Mouse (Mus musculus) CH12.LX (cell line): ENCODE measurements around the gene Ttyh3. TPM values are rescaled to one million over a fixed set of nuclear protein-coding genes. Genes with fewer than 3 reads are reported as not detected.
"Not testable (repeated sequence)": the region's sequence is repeated elsewhere in the genome, so short reads cannot be mapped to it uniquely, and the experiment has no call there.

ENCODE experiments used
- DNase-seq: peaks from one replicate; pipeline ENCODE4 v3.0.0-alpha.2; 2013; ENCODE audit errors: extremely low read depth
- H3K27ac ChIP-seq: 2 replicates; pipeline ENCODE4 v1.5.1; 2012; ENCODE audit warnings: low read depth, mild to moderate bottlenecking, control low read depth, moderate library complexity; ENCODE audit not compliant: insufficient read depth
- H3K27me3 ChIP-seq: replicated peaks from 2 replicates; pipeline ENCODE3; 2012; ENCODE audit warnings: inconsistent platforms
- H3K36me3 ChIP-seq, 2 experiments: replicated peaks in 1 of 2; 2 replicates each; pipeline versions ENCODE3 to v1.6.1; 2012; ENCODE audit warnings: inconsistent platforms in 1 of 2, low read length in 1 of 2, mild to moderate bottlenecking in 1 of 2, mixed read lengths in 1 of 2, moderate library complexity in 1 of 2; ENCODE audit not compliant: control insufficient read depth in 1 of 2, insufficient read depth in 1 of 2
- H3K4me1 ChIP-seq, 2 experiments: 2 replicates each; pipeline ENCODE4 v1.6.1; 2012; ENCODE audit warnings: inconsistent platforms in 1 of 2, moderate library complexity in 1 of 2; ENCODE audit not compliant: insufficient read depth in 2 of 2, control insufficient read depth in 1 of 2
- H3K4me2 ChIP-seq: 2 replicates; pipeline ENCODE4 v1.6.1; 2012; ENCODE audit warnings: low read depth, mild to moderate bottlenecking, control low read depth; ENCODE audit not compliant: poor library complexity, insufficient read depth, severe bottlenecking
- H3K4me3 ChIP-seq, 3 experiments: fragments of 150-350 bp in 1 of 3; sonication (generic) in 1 of 3; replicated peaks in 1 of 3; 2 replicates each; pipeline versions ENCODE3 to v1.5.1; 2011 to 2012; ENCODE audit warnings: low read depth in 2 of 3, low read length in 2 of 3, mild to moderate bottlenecking in 2 of 3, moderate library complexity in 2 of 3, control low read depth in 1 of 3, improper control_type of control experiment in 1 of 3, inconsistent platforms in 1 of 3, mixed read lengths in 1 of 3; ENCODE audit not compliant: poor library complexity in 1 of 3
- H3K79me2 ChIP-seq: replicated peaks from 2 replicates; pipeline ENCODE4 v1.6.1; 2012; ENCODE audit warnings: mild to moderate bottlenecking, moderate library complexity; ENCODE audit not compliant: control insufficient read depth, poor library complexity, insufficient read depth, severe bottlenecking; ENCODE audit errors: extremely low read depth
- H3K9ac ChIP-seq: 2 replicates; pipeline ENCODE4 v1.6.1; 2012; ENCODE audit warnings: low read depth, mild to moderate bottlenecking, control low read depth, moderate library complexity; ENCODE audit not compliant: insufficient read depth
- H3K9me3 ChIP-seq: replicated peaks from 2 replicates; pipeline ENCODE3; 2012; ENCODE audit warnings: low read length, inconsistent platforms, mixed read lengths
- ELF1 ChIP-seq: IDR thresholded peaks from 2 replicates; pipeline ENCODE4 v1.6.1; 2014; ENCODE audit warnings: low read depth, mild to moderate bottlenecking, inconsistent platforms, low read length, improper control_type of control experiment
- EP300 ChIP-seq: IDR thresholded peaks from 2 replicates; pipeline ENCODE4 v1.6.1; 2011; ENCODE audit warnings: low read length, improper control_type of control experiment
- GABPA ChIP-seq: IDR thresholded peaks from 2 replicates; pipeline ENCODE4 v1.6.1; 2012; ENCODE audit warnings: low read depth, low read length, improper control_type of control experiment, inconsistent platforms; ENCODE audit not compliant: insufficient replicate concordance
- HCFC1 ChIP-seq: IDR thresholded peaks from 2 replicates; pipeline ENCODE4 v1.6.1; 2012; ENCODE audit warnings: low read depth, mild to moderate bottlenecking, inconsistent platforms, low read length, improper control_type of control experiment
- IRF4 ChIP-seq: IDR thresholded peaks from 2 replicates; pipeline ENCODE4 v1.6.1; 2014; ENCODE audit warnings: low read depth, mild to moderate bottlenecking, inconsistent platforms, low read length, improper control_type of control experiment
- JUN ChIP-seq: IDR thresholded peaks from 2 replicates; pipeline ENCODE4 v1.6.1; 2011; ENCODE audit warnings: low read depth, mild to moderate bottlenecking, low read length, improper control_type of control experiment, moderate library complexity; ENCODE audit not compliant: insufficient read depth
- MAX ChIP-seq: IDR thresholded peaks from 2 replicates; pipeline ENCODE4 v1.6.1; 2011; ENCODE audit warnings: low read length, improper control_type of control experiment
- MAZ ChIP-seq: IDR thresholded peaks from 2 replicates; pipeline ENCODE4 v1.6.1; 2012; ENCODE audit warnings: low read depth, mild to moderate bottlenecking, inconsistent platforms, low read length, improper control_type of control experiment, moderate library complexity
- NRF1 ChIP-seq: IDR thresholded peaks from 2 replicates; pipeline ENCODE4 v1.6.1; 2014; ENCODE audit warnings: low read depth, mild to moderate bottlenecking, inconsistent platforms, low read length, improper control_type of control experiment, moderate library complexity
- POLR2AphosphoS2 ChIP-seq: IDR thresholded peaks from 2 replicates; pipeline ENCODE4 v1.6.1; 2011; ENCODE audit warnings: low read depth, low read length, improper control_type of control experiment
- RAD21 ChIP-seq: IDR thresholded peaks from 2 replicates; pipeline ENCODE4 v1.6.1; 2011; ENCODE audit warnings: low read depth, mild to moderate bottlenecking, low read length, improper control_type of control experiment, moderate library complexity
- SMC3 ChIP-seq: IDR thresholded peaks from 2 replicates; pipeline ENCODE4 v1.6.1; 2011; ENCODE audit warnings: low read depth, low read length, improper control_type of control experiment
- TCF12 ChIP-seq: IDR thresholded peaks from 2 replicates; pipeline ENCODE4 v1.6.1; 2014; ENCODE audit warnings: low read depth, mild to moderate bottlenecking, inconsistent platforms, low read length, improper control_type of control experiment
- ZNF384 ChIP-seq: IDR thresholded peaks from 2 replicates; pipeline ENCODE4 v1.6.1; 2012; ENCODE audit warnings: low read depth, low read length, improper control_type of control experiment, inconsistent platforms
- dilution Hi-C: fragments of 300-500 bp; cut with MboI; formaldehyde crosslinking; loops from 2 replicates; pipeline ENCODE4 v1.14.3; 2020; ENCODE audit warnings: low sequenced_read_pairs; ENCODE audit not compliant: extremely low pct_unique_long_range_greater_than_20kb, extremely low pct_ligation_motif_present
- in situ Hi-C: fragments of 300-500 bp; cut with MboI; formaldehyde crosslinking; loops from 3 replicates; pipeline ENCODE4 v1.14.3; 2019; ENCODE audit warnings: low sequenced_read_pairs, low pct_ligation_motif_present, low pct_unique_long_range_greater_than_20kb, mixed read lengths
- polyA plus RNA-seq: library from polyadenylated mRNA; unstranded; fragments of >175 nt; gene quantifications from 2 replicates; pipeline ENCODE4 v1.2.1, GENCODE M21; 2012; ENCODE audit warnings: low read depth; ENCODE audit not compliant: insufficient read length
- total RNA-seq, 2 experiments: library from RNA; depleted of rRNA; stranded (reverse); fragments of 300-350 nt in 1 of 2; fragments of >200 nt in 1 of 2; gene quantifications; 2 replicates each; pipeline ENCODE4 v1.2.3; 2012 to 2014

Gene Ttyh3
- total and polyA plus RNA-seq, 3 experiments: 0.31 to 6.3 (median 1.4) TPM

GRCm38 (mm10) chr5:140675640-140676039 lies 26.8 kb upstream of the Ttyh3 start:
- Histone ChIP-seq H3K27me3 (no peaks in the 10 kb centered on the region), H3K36me3 (peaks cover 12 to 68% of the 10 kb centered on the region in 2 experiments), H3K79me2 (no peaks in the 10 kb centered on the region), H3K27ac (no peak overlapping the region), H3K4me1 (peaks cover 0 to 35% of the 10 kb centered on the region in 2 experiments; a peak in 2 of 4 replicates), H3K9me3 (no peaks in the 10 kb centered on the region), H3K4me2 (no peak overlapping the region), H3K4me3 (no peak overlapping the region), H3K9ac (no peak overlapping the region)
- no peak for DNase-seq
- no peak for TF ChIP-seq MAZ
- no peak for TF ChIP-seq EP300
- no peak for TF ChIP-seq ZNF384
- dilution Hi-C loops (no loop called here), in situ Hi-C loops (loop anchor here (5.0 kb wide), 1 partner anchor 43 kb away; no protein-coding TSS in a partner anchor)

GRCm38 (mm10) chr5:140675079-140675478 lies 26.2 kb upstream of the Ttyh3 start:
- DNase-seq: no peak
- TF ChIP-seq GABPA: no peak
- TF ChIP-seq MAX: no peak
- no peak for TF ChIP-seq IRF4
- TF ChIP-seq JUN: no peak
- no peak for TF ChIP-seq NRF1
- TF ChIP-seq ZNF384: no peak
- TF ChIP-seq HCFC1: no peak
- TF ChIP-seq SMC3: no peak
- no peak for TF ChIP-seq RAD21
- no peak for TF ChIP-seq TCF12
- TF ChIP-seq POLR2AphosphoS2: no peak
- TF ChIP-seq ELF1: no peak
- H3K79me2 ChIP-seq: no peaks in the 10 kb centered on the region
- H3K4me1 ChIP-seq: peaks cover 0 to 33% of the 10 kb centered on the region in 2 experiments; a peak in 2 of 4 replicates
- H3K4me2 ChIP-seq: no peak overlapping the region
- no peaks in the 10 kb centered on the region for H3K9me3 ChIP-seq
- H3K27ac ChIP-seq: no peak overlapping the region
- H3K4me3 ChIP-seq: no peak overlapping the region
- in situ Hi-C loops: loop anchor here (5.0 kb wide), 1 partner anchor 43 kb away; no protein-coding TSS in a partner anchor
- dilution Hi-C loops: no loop called here
- peaks cover 16 to 68% of the 10 kb centered on the region in 2 experiments for H3K36me3 ChIP-seq
- H3K9ac ChIP-seq: no peak overlapping the region
- no peaks in the 10 kb centered on the region for H3K27me3 ChIP-seq

GRCm38 (mm10) chr5:140674036-140674435 lies 25.2 kb upstream of the Ttyh3 start:
- Histone ChIP-seq H3K36me3 (peaks cover 25 to 70% of the 10 kb centered on the region in 2 experiments), H3K79me2 (no peaks in the 10 kb centered on the region), H3K4me3 (no peak overlapping the region), H3K27me3 (no peaks in the 10 kb centered on the region), H3K9ac (no peak overlapping the region)
- DNase-seq: no peak
- dilution Hi-C loops: no loop called here
- no peak for TF ChIP-seq SMC3
- TF ChIP-seq, all 38 proteins: peak for 0
- in situ Hi-C loops: no loop called here
- Histone ChIP-seq H3K27ac (no peak overlapping the region), H3K9me3 (peaks cover 6% of the 10 kb centered on the region), H3K4me2 (no peak overlapping the region), H3K4me1 (peaks cover 0 to 33% of the 10 kb centered on the region in 2 experiments; a peak in 2 of 4 replicates)

GRCm38 (mm10) chr5:140672603-140673002 lies 23.8 kb upstream of the Ttyh3 start:
- peaks cover 30 to 65% of the 10 kb centered on the region in 2 experiments for H3K36me3 ChIP-seq
- H3K9me3 ChIP-seq: peaks cover 11% of the 10 kb centered on the region
- H3K4me3 ChIP-seq, in situ Hi-C loops, H3K79me2 ChIP-seq, H3K27ac ChIP-seq, H3K4me2 ChIP-seq, DNase-seq, dilution Hi-C loops, H3K27me3 ChIP-seq, H3K9ac ChIP-seq: not testable (repeated sequence)
- H3K4me1 ChIP-seq: peaks cover 0 to 30% of the 10 kb centered on the region in 2 experiments; a peak in 2 of 4 replicates
